In genomic region chr10:28306451-28307086, GRCm38 (mm10) we compare ENCODE assay signal across 14 mouse cellular contexts.
DNase-seq lines count a peak whose midpoint lies in the region; ATAC-seq and TF ChIP-seq lines count a peak whose summit lies in the region.
"Had no signal": no experiment of that assay in that cellular context is flagged by ENCODE, and none has a peak within 500 bp of the region (broad histone marks: within the 10 kb centered on the region; RNA-seq: fewer than 3 reads in every experiment).

No protein-coding gene starts in this region.

- H3K4me2 ChIP-seq in midbrain, postnatal 0 days (ENCODE audit: low read depth, low read length, poor library complexity, severe bottlenecking), result no peak overlapping the region
- H3K4me2 ChIP-seq in midbrain, embryonic 16.5 days (ENCODE audit: low read length), result no peak overlapping the region
- no peak overlapping the region for H3K4me2 ChIP-seq in lung, embryonic 14.5 days
- H3K4me2 ChIP-seq: embryonic facial prominence, embryonic 13.5 days; midbrain, embryonic 13.5 days had no signal

- H3K36me3 ChIP-seq in midbrain, postnatal 0 days (ENCODE audit: insufficient read depth, low read length), result no peaks in the 10 kb centered on the region
- H3K36me3 ChIP-seq in midbrain, embryonic 16.5 days (ENCODE audit: control insufficient read depth, insufficient read depth, low read length), result no peaks in the 10 kb centered on the region
- no peaks in the 10 kb centered on the region for H3K36me3 ChIP-seq in lung, embryonic 14.5 days (ENCODE audit: insufficient read depth)
- H3K36me3 ChIP-seq: embryonic facial prominence, embryonic 13.5 days; midbrain, embryonic 13.5 days had no signal

- H3K9me3 ChIP-seq in midbrain, postnatal 0 days (ENCODE audit: low read length), result no peaks in the 10 kb centered on the region
- no peaks in the 10 kb centered on the region for H3K9me3 ChIP-seq in midbrain, embryonic 16.5 days (replicated peaks; ENCODE audit: control insufficient read depth, low read length, poor library complexity, severe bottlenecking)
- no peaks in the 10 kb centered on the region for H3K9me3 ChIP-seq in lung, embryonic 14.5 days (ENCODE audit: low read depth, low read length)
- H3K9me3 ChIP-seq: embryonic facial prominence, embryonic 13.5 days; midbrain, embryonic 13.5 days had no signal

- 0 out of 2 replicates have a peak, but pooled peaks have one; percentile 23 for ATAC-seq in midbrain, postnatal 0 days (ENCODE audit: low FRiP score)
- ATAC-seq in midbrain, embryonic 16.5 days, result no peak
- peak; percentile 83 for ATAC-seq in lung, embryonic 14.5 days (ENCODE audit: insufficient read depth)
- ATAC-seq in frontal cortex, adult (ENCODE audit: low TSS enrichment), result no peak
- ATAC-seq: intestine, embryonic 16.5 days; midbrain, embryonic 13.5 days had no signal

- H3K9ac ChIP-seq in midbrain, postnatal 0 days (replicated peaks; ENCODE audit: low read length, poor library complexity, severe bottlenecking), result no peak overlapping the region
- H3K9ac ChIP-seq in midbrain, embryonic 16.5 days (ENCODE audit: low read depth, low read length), result no peak overlapping the region
- H3K9ac ChIP-seq in lung, embryonic 14.5 days, result no peak overlapping the region
- H3K9ac ChIP-seq: embryonic facial prominence, embryonic 13.5 days; midbrain, embryonic 13.5 days had no signal

- H3K4me3 ChIP-seq in midbrain, postnatal 0 days (ENCODE audit: low read depth, low read length), result no peak overlapping the region
- H3K4me3 ChIP-seq in midbrain, embryonic 16.5 days (ENCODE audit: low read depth, low read length), result no peak overlapping the region
- H3K4me3 ChIP-seq in lung, embryonic 14.5 days (ENCODE audit: low read depth, low read length), result no peak overlapping the region
- H3K4me3 ChIP-seq: embryonic facial prominence, embryonic 13.5 days; midbrain, embryonic 13.5 days had no signal

- no peak for TF ChIP-seq CTCF in midbrain, postnatal 0 days (IDR thresholded peaks at IDR 0.05)
- TF ChIP-seq CTCF in lung, embryonic 14.5 days (IDR thresholded peaks at IDR 0.05; ENCODE audit: low read depth), result no peak

- DNase-seq in cerebellum, adult 9-11 months, result peak; percentile 4
- no peak for DNase-seq in cerebellum, adult 9-10 months
- peak; percentile 17 for DNase-seq in midbrain, postnatal 0 days (ENCODE audit: low spot score)
- peak; percentile 76 for DNase-seq in lung, embryonic 14.5 days
- no peak for DNase-seq in yolk sac, embryonic 10.5 days (ENCODE audit: low spot score)
- DNase-seq in MN1 (ENCODE audit: low spot score), result no peak
- DNase-seq: B cell, adult 2 months; spleen, adult 18-20 months; thymus, postnatal 4 days had no signal

- WGBS in midbrain, postnatal 0 days, result 37% methylated on average over 6 of the region's 6 CpGs
- WGBS in midbrain, embryonic 16.5 days, result 40% methylated on average over 6 of the region's 6 CpGs
- WGBS in lung, embryonic 14.5 days, result 28% methylated on average over 6 of the region's 6 CpGs

- H3K4me1 ChIP-seq in midbrain, postnatal 0 days (ENCODE audit: insufficient read depth, low read length), result no peaks in the 10 kb centered on the region
- peaks cover 6% of the 10 kb centered on the region; the same call in 1 of the 2 replicates for H3K4me1 ChIP-seq in midbrain, embryonic 16.5 days (ENCODE audit: control insufficient read depth, insufficient read depth, low read length)
- no peaks in the 10 kb centered on the region for H3K4me1 ChIP-seq in lung, embryonic 14.5 days (ENCODE audit: insufficient read depth)
- H3K4me1 ChIP-seq: embryonic facial prominence, embryonic 13.5 days; midbrain, embryonic 13.5 days had no signal

- H3K27ac ChIP-seq in midbrain, postnatal 0 days (ENCODE audit: low read depth, low read length), result no peak overlapping the region
- no peak overlapping the region for H3K27ac ChIP-seq in midbrain, embryonic 16.5 days (ENCODE audit: low read length)
- H3K27ac ChIP-seq in lung, embryonic 14.5 days (ENCODE audit: low read depth), result peak overlapping the region; percentile 15; the same call in 1 of the 2 replicates
- H3K27ac ChIP-seq: embryonic facial prominence, embryonic 13.5 days; midbrain, embryonic 13.5 days had no signal

- H3K27me3 ChIP-seq in midbrain, postnatal 0 days (ENCODE audit: insufficient read depth, low read length), result no peaks in the 10 kb centered on the region
- no peaks in the 10 kb centered on the region for H3K27me3 ChIP-seq in midbrain, embryonic 16.5 days (ENCODE audit: control insufficient read depth, insufficient read depth, low read depth, low read length)
- no peaks in the 10 kb centered on the region for H3K27me3 ChIP-seq in lung, embryonic 14.5 days (ENCODE audit: insufficient read depth, low read length)
- H3K27me3 ChIP-seq: embryonic facial prominence, embryonic 13.5 days; midbrain, embryonic 13.5 days had no signal

Comparison
In these comparisons a context has a peak if more than half of its experiments do, and no peak if none do; other contexts are left out.
1. DNase-seq: peak in cerebellum, adult 9-11 months (single experiment), midbrain, postnatal 0 days (single experiment) and lung, embryonic 14.5 days (single experiment); none in cerebellum, adult 9-10 months (single experiment), yolk sac, embryonic 10.5 days (single experiment) and MN1 (single experiment).
2. ATAC-seq: peak in midbrain, postnatal 0 days (single experiment) and lung, embryonic 14.5 days (single experiment); none in midbrain, embryonic 16.5 days (single experiment) and frontal cortex, adult (single experiment).